Mouse (Mus musculus) heart, embryonic 14.5 days (tissue): ENCODE data around the gene 1700017N19Rik. TPM values are rescaled to one million over a fixed set of nuclear protein-coding genes. Genes with fewer than 3 reads are reported as not detected.

Experiments
- ATAC-seq: fragments of 200-750 bp; cut with Nextera tagmentation; 2 replicates; pipeline ENCODE4 v1.8.0; 2017; ENCODE audit warnings: low read depth, moderate TSS enrichment; ENCODE audit not compliant: insufficient number of reproducible peaks, insufficient read depth, low FRiP score
- H3K27ac ChIP-seq, 2 experiments: fragments of 200-500 bp in 1 of 2; fragments of 300-500 bp in 1 of 2; sonication (generic) in 1 of 2; replicated peaks in 1 of 2; 2 replicates each; pipeline ENCODE4 v1.5.1; 2012 to 2014; ENCODE audit warnings: low read depth in 2 of 2, low read length in 2 of 2, control low read depth in 1 of 2, mild to moderate bottlenecking in 1 of 2, mixed read lengths in 1 of 2; ENCODE audit not compliant: control insufficient read depth in 1 of 2, insufficient read depth in 1 of 2
- H3K27me3 ChIP-seq: fragments of 300-500 bp; sonication (generic); 2 replicates; pipeline ENCODE4 v1.6.1; 2014; ENCODE audit warnings: mild to moderate bottlenecking, low read length, control low read depth; ENCODE audit not compliant: control insufficient read depth, insufficient read depth
- H3K36me3 ChIP-seq: fragments of 300-500 bp; sonication (generic); 2 replicates; pipeline ENCODE4 v1.6.1; 2014; ENCODE audit warnings: mild to moderate bottlenecking, control low read depth, low read length, mixed read lengths; ENCODE audit not compliant: control insufficient read depth, insufficient read depth
- H3K4me1 ChIP-seq, 2 experiments: fragments of 200-500 bp in 1 of 2; fragments of 300-500 bp in 1 of 2; sonication (generic) in 1 of 2; 2 replicates each; pipeline ENCODE4 v1.6.1; 2012 to 2014; ENCODE audit warnings: low read length in 2 of 2, control low read depth in 1 of 2, mixed read lengths in 1 of 2; ENCODE audit not compliant: control insufficient read depth in 2 of 2, insufficient read depth in 2 of 2
- H3K4me2 ChIP-seq: fragments of 300-500 bp; sonication (generic); 2 replicates; pipeline ENCODE4 v1.6.1; 2014; ENCODE audit warnings: mild to moderate bottlenecking, low read length
- H3K4me3 ChIP-seq, 2 experiments: fragments of 200-500 bp in 1 of 2; fragments of 300-500 bp in 1 of 2; sonication (generic) in 1 of 2; 2 replicates each; pipeline ENCODE4 v1.5.1; 2012 to 2014; ENCODE audit warnings: low read length in 2 of 2, mild to moderate bottlenecking in 2 of 2, control low read depth in 1 of 2, low read depth in 1 of 2, moderate library complexity in 1 of 2; ENCODE audit not compliant: control insufficient read depth in 1 of 2, insufficient read depth in 1 of 2
- H3K9ac ChIP-seq: fragments of 300-500 bp; sonication (generic); 2 replicates; pipeline ENCODE4 v1.6.1; 2014; ENCODE audit warnings: mild to moderate bottlenecking, low read length
- H3K9me3 ChIP-seq: fragments of 300-500 bp; sonication (generic); 2 replicates; pipeline ENCODE4 v1.6.1; 2016; ENCODE audit warnings: low read length, control low read depth; ENCODE audit not compliant: control insufficient read depth
- WGBS: fragments of 180-500 bp; shearing (Covaris S2); extraction: QIAGEN DNeasy Blood & Tissue Kit; methylation state at CpG from one replicate; pipeline ENCODE4 v1.1.7; 2014; 5-methylcytosine and 5-hydroxymethylcytosine counted together
- polyA plus RNA-seq: library from polyadenylated mRNA; unstranded; fragments of >200 nt; fragmentation: Nextera tagmentation; extraction: Ambion mirVana; gene quantifications from 2 replicates; pipeline ENCODE4 v1.2.1, GENCODE M21; 2014

The 1700017N19Rik gene
- polyA plus RNA-seq, 1 experiment from 2014 or later, result not detected

DNA sequence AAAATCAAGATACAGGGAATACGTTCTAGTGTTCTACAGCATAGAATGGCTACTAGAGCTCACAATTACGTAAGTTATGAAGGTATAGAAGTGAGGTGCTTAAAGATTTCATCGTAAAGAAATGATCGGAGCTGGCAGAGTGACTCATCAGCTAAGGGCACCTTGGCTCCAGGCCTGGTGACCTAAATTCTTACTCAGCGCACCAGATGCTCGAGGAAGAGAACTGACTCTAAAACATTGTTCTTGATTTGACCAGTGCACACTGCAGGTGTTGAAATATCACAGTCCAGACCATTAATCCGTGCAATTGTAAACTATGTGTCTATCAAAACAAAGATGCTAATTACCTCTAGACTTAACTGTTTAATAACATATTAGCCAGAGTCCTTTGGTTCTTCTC, 29.2 kb downstream of the 1700017N19Rik start:
- Histone ChIP-seq H3K27ac (no peak overlapping the region), H3K9ac (no peak overlapping the region), H3K4me2 (no peak overlapping the region), H3K9me3 (no peaks in the 10 kb centered on the region), H3K4me1 (no peaks in the 10 kb centered on the region), H3K36me3 (no peaks in the 10 kb centered on the region), H3K4me3 (no peak overlapping the region), H3K27me3 (no peaks in the 10 kb centered on the region)
- WGBS, result 81% methylated on average over 7 of the region's 7 CpGs
- no peak for ATAC-seq

DNA sequence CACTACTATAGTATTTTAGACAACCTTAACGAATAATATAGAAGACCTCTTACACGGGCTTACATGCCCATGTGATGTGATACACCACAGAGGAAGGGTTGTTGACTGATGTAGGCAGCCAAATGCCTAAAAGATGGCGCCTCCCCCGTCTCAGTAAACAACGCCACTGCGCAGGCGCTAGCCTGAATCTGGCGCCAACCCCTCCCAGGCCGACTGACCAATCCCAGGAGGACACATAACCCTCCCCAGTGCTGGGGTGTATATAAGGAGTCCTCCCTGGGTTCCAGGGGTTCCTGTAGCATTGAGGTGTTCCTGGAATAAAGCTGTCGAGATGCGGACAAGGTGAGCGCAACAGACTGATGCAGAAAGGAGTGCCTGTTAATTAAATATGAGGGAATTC, 29.8 kb downstream of the 1700017N19Rik start:
- Histone ChIP-seq H3K9me3 (no peaks in the 10 kb centered on the region), H3K4me2 (no peak overlapping the region), H3K36me3 (no peaks in the 10 kb centered on the region), H3K27ac (no peak overlapping the region), H3K4me3 (no peak overlapping the region), H3K4me1 (no peaks in the 10 kb centered on the region), H3K9ac (no peak overlapping the region), H3K27me3 (no peaks in the 10 kb centered on the region)
- 87% methylated on average over 12 of the region's 12 CpGs for WGBS
- no peak for ATAC-seq

DNA sequence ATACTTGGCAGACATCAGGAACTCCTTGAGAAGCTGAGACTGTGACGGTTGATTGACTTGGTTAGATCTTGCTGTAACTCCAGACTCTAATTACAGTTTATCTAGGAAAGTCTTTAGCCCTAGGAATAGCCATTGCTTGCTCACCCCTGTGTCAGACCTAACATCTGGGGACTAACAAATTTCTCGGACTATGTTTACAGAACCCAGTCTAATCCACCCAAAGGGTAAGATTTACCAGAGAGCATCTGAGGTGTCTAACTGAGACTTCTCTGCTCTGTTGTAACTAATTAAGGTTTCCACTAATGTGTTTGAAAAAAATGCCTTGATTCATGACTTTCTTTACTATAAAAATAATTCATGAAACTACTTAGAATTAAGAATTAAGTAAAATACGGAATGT, 32.2 kb downstream of the 1700017N19Rik start:
- Histone ChIP-seq H3K27me3 (no peaks in the 10 kb centered on the region), H3K36me3 (no peaks in the 10 kb centered on the region), H3K9ac (no peak overlapping the region), H3K4me1 (no peaks in the 10 kb centered on the region), H3K4me2 (no peak overlapping the region), H3K9me3 (no peaks in the 10 kb centered on the region), H3K27ac (no peak overlapping the region), H3K4me3 (no peak overlapping the region)
- 61% methylated on average over 3 of the region's 3 CpGs for WGBS
- ATAC-seq, result no peak

DNA sequence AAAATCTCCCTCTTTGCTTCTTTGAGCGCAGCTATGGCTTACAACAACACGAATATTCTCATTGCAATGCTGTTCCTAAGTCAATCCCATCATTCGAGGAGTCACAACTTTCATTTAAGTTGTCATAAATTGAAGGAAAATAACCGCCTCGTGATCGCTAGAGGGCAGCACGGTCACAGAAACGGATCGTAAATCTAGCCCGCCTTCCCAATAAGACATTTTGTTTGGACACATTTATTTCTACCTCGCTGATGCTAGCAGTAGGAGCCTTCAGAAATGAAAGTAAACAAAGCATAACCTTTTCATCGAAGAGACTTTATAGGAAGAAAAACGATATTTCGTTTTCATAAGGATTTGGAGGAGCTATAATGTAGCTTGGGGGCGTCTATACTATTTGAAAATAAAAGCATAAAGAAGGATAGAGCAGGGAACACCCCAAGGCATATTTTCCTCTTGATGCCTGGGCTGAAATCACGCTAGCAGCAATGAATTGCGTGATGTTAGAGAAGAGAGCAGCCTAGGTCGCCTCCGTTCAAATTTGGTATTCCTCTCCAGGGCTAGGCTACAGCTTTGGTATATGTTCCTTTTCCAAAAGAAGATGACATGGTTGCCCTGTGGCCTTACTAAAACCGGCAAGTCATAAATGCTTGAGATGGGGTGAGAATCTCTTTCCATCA, 39.6 kb downstream of the 1700017N19Rik start:
- Histone ChIP-seq H3K36me3 (no peaks in the 10 kb centered on the region), H3K27me3 (no peaks in the 10 kb centered on the region), H3K27ac (no peak overlapping the region), H3K4me2 (peak overlapping the region; percentile 45), H3K9me3 (no peaks in the 10 kb centered on the region), H3K4me1 (no peaks in the 10 kb centered on the region), H3K4me3 (peak overlapping the region in 1 of 2 experiments; percentile 18; a peak in 2 of 4 replicates), H3K9ac (peak overlapping the region; percentile 45; the same call in 1 of the 2 replicates)
- WGBS, result 23% methylated on average over 20 of the region's 20 CpGs
- ATAC-seq, result no peak

- Histone ChIP-seq H3K4me2 (no peak overlapping the region), H3K9me3 (no peaks in the 10 kb centered on the region), H3K36me3 (no peaks in the 10 kb centered on the region), H3K4me3 (no peak overlapping the region), H3K27ac (no peak overlapping the region), H3K9ac (no peak overlapping the region), H3K27me3 (no peaks in the 10 kb centered on the region), H3K4me1 (no peaks in the 10 kb centered on the region)
- 69% methylated on average over 3 of the region's 3 CpGs for WGBS
- ATAC-seq, result no peak
These were observed 52.6 kb downstream of the 1700017N19Rik start for GRCm38 (mm10) chr10:100642887-100643286.

DNA sequence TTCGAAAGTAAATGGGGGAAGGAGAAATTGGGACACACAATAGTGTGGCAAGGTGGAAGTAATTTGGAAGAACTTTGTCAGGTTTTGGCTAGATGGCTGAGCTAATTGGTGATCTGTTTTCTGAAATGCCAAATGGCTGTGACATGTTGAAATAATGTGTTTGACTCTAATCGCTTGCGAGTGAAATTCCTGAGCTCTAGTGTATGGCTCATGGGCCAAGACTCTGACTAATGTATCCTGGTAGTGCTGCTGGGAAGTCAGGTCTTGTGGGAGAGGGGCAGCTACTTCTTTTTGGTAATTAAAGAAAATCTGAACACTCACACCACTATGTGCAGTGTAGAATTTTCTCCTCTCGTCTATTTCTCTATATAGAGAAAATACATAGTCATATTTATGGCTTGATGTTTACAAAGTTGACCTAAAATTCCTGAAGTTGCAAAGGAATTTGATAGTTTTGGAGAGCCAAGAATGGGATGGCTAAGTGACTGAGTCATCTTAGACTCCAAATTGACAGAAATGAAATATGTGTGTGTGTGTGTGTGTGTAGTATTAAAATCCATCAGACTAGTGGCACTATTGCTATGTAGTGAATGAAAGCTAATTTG, 55.1 kb downstream of the 1700017N19Rik start:
- Histone ChIP-seq H3K27ac (no peak overlapping the region), H3K4me3 (no peak overlapping the region), H3K27me3 (no peaks in the 10 kb centered on the region), H3K9me3 (no peaks in the 10 kb centered on the region), H3K4me2 (no peak overlapping the region), H3K4me1 (no peaks in the 10 kb centered on the region), H3K36me3 (no peaks in the 10 kb centered on the region), H3K9ac (no peak overlapping the region)
- no peak for ATAC-seq
- WGBS, result 84% methylated on average over 4 of the region's 4 CpGs

DNA sequence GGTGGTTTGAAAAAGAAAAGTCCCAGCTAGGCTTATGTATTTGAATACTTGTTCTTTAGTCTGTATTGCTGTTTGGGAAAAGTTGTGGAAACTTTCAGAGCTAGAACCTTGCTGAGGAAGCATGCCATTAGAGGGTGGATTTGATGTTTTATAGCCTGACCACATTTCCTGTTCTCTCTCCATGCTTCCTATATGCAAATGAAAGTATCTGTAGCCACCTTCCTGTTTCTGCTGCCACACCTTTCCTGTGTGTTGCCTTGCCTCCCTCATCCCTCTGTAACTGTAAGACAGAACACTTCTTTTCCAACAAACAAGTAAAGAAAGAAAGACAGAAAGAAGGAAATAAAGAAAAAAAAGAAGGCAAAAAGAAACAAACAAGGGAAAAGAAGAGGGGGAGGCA, 63.9 kb downstream of the 1700017N19Rik start:
- Histone ChIP-seq H3K4me2 (no peak overlapping the region), H3K36me3 (no peaks in the 10 kb centered on the region), H3K9me3 (no peaks in the 10 kb centered on the region), H3K27me3 (no peaks in the 10 kb centered on the region), H3K4me1 (no peaks in the 10 kb centered on the region), H3K4me3 (no peak overlapping the region), H3K27ac (no peak overlapping the region), H3K9ac (no peak overlapping the region)
- no peak for ATAC-seq
